Mouse (Mus musculus): ENCODE results near the gene Mospd3. TPM values are rescaled to one million over a fixed set of nuclear protein-coding genes. Genes with fewer than 3 reads are reported as not detected.

The Mospd3 gene
- polyA plus RNA-seq, 1 experiment from 2014 or later: 16.0 TPM

DNA sequence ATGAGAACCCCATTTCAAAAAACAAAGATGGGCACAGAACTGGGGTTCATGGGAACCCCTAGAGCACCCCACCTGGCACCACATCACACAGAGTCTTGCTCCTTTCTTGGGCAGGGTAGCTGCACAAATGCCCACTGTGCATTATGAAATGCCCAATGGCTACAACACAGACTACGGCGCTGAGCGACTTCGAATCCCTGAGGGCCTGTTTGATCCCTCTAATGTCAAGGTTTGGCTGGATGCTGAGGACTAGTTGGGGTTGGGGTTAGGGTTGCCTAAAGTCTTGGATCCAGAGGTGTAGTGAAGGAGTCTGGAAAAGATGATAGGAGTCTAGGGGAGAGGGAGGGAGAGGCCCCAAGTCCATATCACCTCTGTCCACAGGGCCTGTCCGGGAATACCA lies 34.4 kb downstream of the Mospd3 start:
- Histone ChIP-seq H3K4me3 (ENCODE audit: low read depth, low read length) (no peak overlapping the region), H3K36me3 (ENCODE audit: control insufficient read depth, insufficient read depth, low read length) (no peaks in the 10 kb centered on the region), H3K4me2 (no peak overlapping the region), H3K27ac (ENCODE audit: low read depth, low read length) (no peak overlapping the region), H3K9me3 (replicated peaks; ENCODE audit: control insufficient read depth, low read length) (no peaks in the 10 kb centered on the region), H3K4me1 (ENCODE audit: control insufficient read depth, insufficient read depth, low read length) (no peaks in the 10 kb centered on the region), H3K9ac (ENCODE audit: low read depth, low read length) (no peak overlapping the region), H3K27me3 (ENCODE audit: control insufficient read depth, insufficient read depth, low read length) (no peaks in the 10 kb centered on the region)
- WGBS (ENCODE audit: insufficient replicate concordance): 92% methylated on average over 5 of the region's 5 CpGs
- no peak for ATAC-seq (replicated peaks; ENCODE audit: insufficient number of reproducible peaks, low FRiP score, low TSS enrichment)

DNA sequence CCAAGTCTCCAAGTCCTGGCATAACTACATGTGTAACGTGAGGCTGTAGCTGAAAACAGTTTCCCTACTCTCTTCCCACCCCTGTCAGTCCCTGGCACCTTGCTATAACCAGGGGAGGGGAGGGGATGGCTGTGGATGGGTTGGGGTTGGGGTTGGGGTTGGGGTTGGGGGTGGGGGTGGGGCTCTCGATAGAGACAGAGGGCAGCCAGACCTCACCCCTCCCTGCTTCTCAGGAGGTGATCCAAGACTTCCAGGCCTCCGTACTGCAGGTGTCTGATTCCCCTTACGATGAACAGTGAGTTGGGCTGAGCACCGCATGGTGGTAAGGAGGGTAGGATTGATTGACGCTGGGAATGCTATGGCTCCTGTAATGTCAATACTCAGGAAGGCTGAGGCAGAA lies 35.1 kb downstream of the Mospd3 start:
- no peak overlapping the region for H3K9ac ChIP-seq (ENCODE audit: low read depth, low read length)
- H3K4me2 ChIP-seq: no peak overlapping the region
- no peaks in the 10 kb centered on the region for H3K27me3 ChIP-seq (ENCODE audit: control insufficient read depth, insufficient read depth, low read length)
- H3K9me3 ChIP-seq (replicated peaks; ENCODE audit: control insufficient read depth, low read length): no peaks in the 10 kb centered on the region
- 64% methylated on average over 6 of the region's 6 CpGs for WGBS (ENCODE audit: insufficient replicate concordance)
- H3K36me3 ChIP-seq (ENCODE audit: control insufficient read depth, insufficient read depth, low read length): no peaks in the 10 kb centered on the region
- H3K4me1 ChIP-seq (ENCODE audit: control insufficient read depth, insufficient read depth, low read length): no peaks in the 10 kb centered on the region
- no peak overlapping the region for H3K27ac ChIP-seq (ENCODE audit: low read depth, low read length)
- ATAC-seq (replicated peaks; ENCODE audit: insufficient number of reproducible peaks, low FRiP score, low TSS enrichment): no peak
- no peak overlapping the region for H3K4me3 ChIP-seq (ENCODE audit: low read depth, low read length)

DNA sequence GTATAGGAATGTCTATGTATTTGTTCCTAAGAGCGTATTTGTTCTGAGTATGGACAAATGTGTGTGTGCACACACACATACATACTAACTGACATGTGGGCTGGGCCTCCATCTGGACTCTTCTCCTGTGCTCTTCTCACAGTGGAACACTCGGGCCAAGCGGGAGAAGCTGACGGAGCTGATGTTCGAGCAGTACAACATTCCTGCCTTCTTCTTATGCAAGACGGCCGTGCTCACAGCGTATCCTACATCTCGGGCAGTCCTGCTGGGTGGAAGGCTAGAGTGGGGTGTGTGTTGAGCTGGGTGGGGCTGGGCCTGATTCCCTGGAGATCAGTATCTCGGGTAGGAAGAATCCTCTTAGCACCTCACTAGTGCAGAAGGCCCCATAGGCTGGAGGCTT lies 37.9 kb downstream of the Mospd3 start:
- Histone ChIP-seq H3K27ac (ENCODE audit: low read depth, low read length) (no peak overlapping the region), H3K9me3 (replicated peaks; ENCODE audit: control insufficient read depth, low read length) (no peaks in the 10 kb centered on the region), H3K27me3 (ENCODE audit: control insufficient read depth, insufficient read depth, low read length) (no peaks in the 10 kb centered on the region), H3K4me3 (ENCODE audit: low read depth, low read length) (no peak overlapping the region), H3K36me3 (ENCODE audit: control insufficient read depth, insufficient read depth, low read length) (no peaks in the 10 kb centered on the region), H3K4me1 (ENCODE audit: control insufficient read depth, insufficient read depth, low read length) (no peaks in the 10 kb centered on the region), H3K4me2 (no peak overlapping the region), H3K9ac (ENCODE audit: low read depth, low read length) (no peak overlapping the region)
- no peak for ATAC-seq (replicated peaks; ENCODE audit: insufficient number of reproducible peaks, low FRiP score, low TSS enrichment)
- WGBS (ENCODE audit: insufficient replicate concordance): 52% methylated on average over 10 of the region's 10 CpGs

DNA sequence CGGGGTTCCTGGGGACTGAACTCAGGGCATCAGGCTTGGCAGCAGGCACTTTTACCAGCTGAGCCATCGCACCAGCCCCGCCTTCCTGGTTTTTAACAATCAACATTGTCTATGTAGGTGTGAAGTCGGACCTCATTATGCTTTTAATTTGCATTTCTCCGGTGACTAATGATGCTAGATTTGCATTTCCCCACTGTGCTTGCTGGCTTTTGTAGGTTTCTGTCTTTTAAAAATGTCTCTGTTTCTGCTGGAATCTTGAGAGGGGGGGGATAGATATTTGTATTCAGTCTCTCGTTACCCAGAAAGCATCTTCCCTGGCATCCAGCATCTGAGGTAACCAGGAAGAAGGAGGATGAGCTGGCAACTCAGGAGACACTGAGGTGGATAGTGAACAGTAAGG lies 39.3 kb downstream of the Mospd3 start:
- WGBS (ENCODE audit: insufficient replicate concordance): 59% methylated on average over 6 of the region's 6 CpGs
- Histone ChIP-seq H3K27me3 (ENCODE audit: control insufficient read depth, insufficient read depth, low read length) (no peaks in the 10 kb centered on the region), H3K27ac (ENCODE audit: low read depth, low read length) (no peak overlapping the region), H3K36me3 (ENCODE audit: control insufficient read depth, insufficient read depth, low read length) (no peaks in the 10 kb centered on the region), H3K9ac (ENCODE audit: low read depth, low read length) (no peak overlapping the region), H3K4me2 (no peak overlapping the region), H3K9me3 (replicated peaks; ENCODE audit: control insufficient read depth, low read length) (no peaks in the 10 kb centered on the region), H3K4me1 (ENCODE audit: control insufficient read depth, insufficient read depth, low read length) (no peaks in the 10 kb centered on the region), H3K4me3 (ENCODE audit: low read depth, low read length) (no peak overlapping the region)
- ATAC-seq (replicated peaks; ENCODE audit: insufficient number of reproducible peaks, low FRiP score, low TSS enrichment): no peak

DNA sequence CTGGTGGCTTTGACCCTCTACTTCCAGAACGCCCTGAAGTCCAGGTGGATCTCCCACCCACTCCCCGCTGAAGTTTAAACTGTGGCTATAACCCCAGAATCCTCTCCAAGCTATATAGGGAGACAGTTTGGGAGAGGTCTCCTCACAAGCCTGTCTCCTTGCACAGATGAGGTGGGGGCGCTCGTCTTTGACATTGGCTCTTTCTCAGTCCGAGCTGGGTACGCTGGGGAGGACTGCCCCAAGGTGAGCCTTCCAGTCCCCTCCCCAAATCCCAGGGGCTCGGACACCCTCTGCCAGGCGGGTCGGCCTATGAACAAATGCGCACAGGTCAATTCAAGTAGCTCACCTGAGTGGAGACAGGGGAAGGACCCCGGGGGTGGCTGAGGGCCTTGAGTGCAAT lies 47.0 kb downstream of the Mospd3 start:
- 38% methylated on average over 11 of the region's 11 CpGs for WGBS (ENCODE audit: insufficient replicate concordance)
- peak overlapping the region; percentile 50; the same call in 1 of the 2 replicates for H3K4me2 ChIP-seq

DNA sequence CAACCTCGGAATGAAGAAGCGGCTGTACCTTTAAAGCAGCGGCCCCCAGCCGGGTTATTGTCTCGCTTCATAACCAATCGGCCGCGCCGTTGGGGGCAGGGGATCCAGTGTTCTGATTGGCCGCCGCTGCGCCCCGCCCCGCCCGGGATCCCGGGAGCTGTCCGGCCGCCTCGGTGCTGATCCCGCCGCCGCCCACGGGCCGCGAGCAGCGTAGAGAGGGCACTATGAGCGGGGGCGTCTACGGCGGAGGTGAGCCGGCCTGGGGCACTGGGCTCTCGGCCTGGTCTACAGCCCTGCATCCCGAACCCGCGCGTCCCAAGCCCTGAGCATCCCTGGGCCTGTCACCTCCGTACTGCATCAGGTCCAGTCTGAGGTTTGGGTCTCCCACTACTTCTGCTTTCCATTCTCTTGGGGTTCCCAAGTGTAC lies 47.4 kb downstream of the Mospd3 start, which contains the start of gene Actl6b:
TSS of gene Actl6b (plus strand) at position 107 of the 427 bp plus-strand sequence.
- H3K36me3 ChIP-seq (ENCODE audit: control insufficient read depth, insufficient read depth, low read length): no peaks in the 10 kb centered on the region
- WGBS (ENCODE audit: insufficient replicate concordance): under 1% methylated on average over 37 of the region's 37 CpGs
- 0 out of 2 replicates have a peak, but pooled peaks have one; percentile 49 for ATAC-seq (replicated peaks; ENCODE audit: insufficient number of reproducible peaks, low FRiP score, low TSS enrichment)
- no peak within 1 kb of the TSS for H3K9ac ChIP-seq (ENCODE audit: low read depth, low read length)
- H3K27me3 ChIP-seq (ENCODE audit: control insufficient read depth, insufficient read depth, low read length): peaks cover 24% of the 10 kb centered on the region
- peak within 1 kb of the TSS; percentile 18; the same call in 1 of the 2 replicates for H3K4me3 ChIP-seq (ENCODE audit: low read depth, low read length)
- no peaks in the 10 kb centered on the region for H3K4me1 ChIP-seq (ENCODE audit: control insufficient read depth, insufficient read depth, low read length)
- no peaks in the 10 kb centered on the region for H3K9me3 ChIP-seq (replicated peaks; ENCODE audit: control insufficient read depth, low read length)
- H3K4me2 ChIP-seq: peak within 1 kb of the TSS; percentile 50
- H3K27ac ChIP-seq (ENCODE audit: low read depth, low read length): no peak within 1 kb of the TSS

More for the DNA sequence above, 47.0 kb downstream of the Mospd3 start:
- ATAC-seq (replicated peaks; ENCODE audit: insufficient number of reproducible peaks, low FRiP score, low TSS enrichment): no peak
- H3K36me3 ChIP-seq (ENCODE audit: control insufficient read depth, insufficient read depth, low read length): no peaks in the 10 kb centered on the region
- H3K4me3 ChIP-seq (ENCODE audit: low read depth, low read length): 0 out of 2 replicates have a peak overlapping the region, but pooled peaks have one; percentile 18
- no peak overlapping the region for H3K9ac ChIP-seq (ENCODE audit: low read depth, low read length)
- no peaks in the 10 kb centered on the region for H3K9me3 ChIP-seq (replicated peaks; ENCODE audit: control insufficient read depth, low read length)
- H3K27me3 ChIP-seq (ENCODE audit: control insufficient read depth, insufficient read depth, low read length): peaks cover 24% of the 10 kb centered on the region
- no peaks in the 10 kb centered on the region for H3K4me1 ChIP-seq (ENCODE audit: control insufficient read depth, insufficient read depth, low read length)
- no peak overlapping the region for H3K27ac ChIP-seq (ENCODE audit: low read depth, low read length)

DNA sequence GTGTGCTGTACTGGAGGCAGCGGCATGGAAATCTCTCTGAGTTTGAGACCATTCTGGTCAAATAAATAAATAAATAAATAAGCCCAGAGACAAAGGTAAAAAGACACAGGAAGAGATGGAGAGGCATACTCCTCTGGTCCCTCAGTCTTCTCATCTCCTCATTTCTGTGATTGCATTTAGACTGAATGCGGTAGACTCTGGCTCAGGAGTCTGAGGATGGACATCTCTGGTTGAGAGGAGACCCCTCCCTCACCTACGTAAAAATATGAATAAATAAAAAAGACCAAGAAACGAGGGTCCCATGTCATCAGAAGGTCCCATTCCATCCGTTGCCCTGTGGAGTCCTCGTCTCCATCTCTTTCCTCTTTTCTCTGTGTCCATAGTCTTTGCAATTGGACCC lies 47.9 kb downstream of the Mospd3 start:
- no peaks in the 10 kb centered on the region for H3K9me3 ChIP-seq (replicated peaks; ENCODE audit: control insufficient read depth, low read length)
- peaks cover 24% of the 10 kb centered on the region for H3K27me3 ChIP-seq (ENCODE audit: control insufficient read depth, insufficient read depth, low read length)
- H3K4me1 ChIP-seq (ENCODE audit: control insufficient read depth, insufficient read depth, low read length): no peaks in the 10 kb centered on the region
- H3K27ac ChIP-seq (ENCODE audit: low read depth, low read length): no peak overlapping the region
- peak overlapping the region; percentile 50 for H3K4me2 ChIP-seq
- H3K4me3 ChIP-seq (ENCODE audit: low read depth, low read length): peak overlapping the region; percentile 18; the same call in 1 of the 2 replicates
- 32% methylated on average over 6 of the region's 6 CpGs for WGBS (ENCODE audit: insufficient replicate concordance)
- no peak for ATAC-seq (replicated peaks; ENCODE audit: insufficient number of reproducible peaks, low FRiP score, low TSS enrichment)
- no peak overlapping the region for H3K9ac ChIP-seq (ENCODE audit: low read depth, low read length)
- no peaks in the 10 kb centered on the region for H3K36me3 ChIP-seq (ENCODE audit: control insufficient read depth, insufficient read depth, low read length)

DNA sequence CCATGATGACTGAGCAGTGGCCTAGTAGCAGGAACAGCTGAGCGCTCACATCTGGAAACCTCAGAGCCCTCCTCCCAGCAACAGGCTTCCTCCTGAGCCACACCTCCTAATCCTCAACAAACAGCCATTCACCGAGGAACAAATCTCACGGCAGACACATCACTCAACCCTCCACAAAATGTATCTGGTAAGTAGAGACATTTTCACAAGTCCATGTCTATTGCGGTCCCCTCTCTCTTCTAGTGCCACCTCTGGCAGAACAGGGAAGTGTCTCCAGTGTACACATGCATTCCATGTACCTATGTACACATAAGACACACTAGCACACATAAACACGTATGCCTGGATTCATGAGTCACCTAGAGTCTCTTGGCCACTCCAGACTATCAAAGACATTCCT lies 49.7 kb downstream of the Mospd3 start:
- Histone ChIP-seq H3K4me1 (ENCODE audit: control insufficient read depth, insufficient read depth, low read length) (no peaks in the 10 kb centered on the region), H3K36me3 (ENCODE audit: control insufficient read depth, insufficient read depth, low read length) (no peaks in the 10 kb centered on the region), H3K27me3 (ENCODE audit: control insufficient read depth, insufficient read depth, low read length) (peaks cover 24% of the 10 kb centered on the region), H3K4me2 (no peak overlapping the region), H3K27ac (ENCODE audit: low read depth, low read length) (no peak overlapping the region), H3K9ac (ENCODE audit: low read depth, low read length) (no peak overlapping the region), H3K9me3 (replicated peaks; ENCODE audit: control insufficient read depth, low read length) (no peaks in the 10 kb centered on the region), H3K4me3 (ENCODE audit: low read depth, low read length) (no peak overlapping the region)
- ATAC-seq (replicated peaks; ENCODE audit: insufficient number of reproducible peaks, low FRiP score, low TSS enrichment): no peak
- 70% methylated on average over 5 of the region's 5 CpGs for WGBS (ENCODE audit: insufficient replicate concordance)

DNA sequence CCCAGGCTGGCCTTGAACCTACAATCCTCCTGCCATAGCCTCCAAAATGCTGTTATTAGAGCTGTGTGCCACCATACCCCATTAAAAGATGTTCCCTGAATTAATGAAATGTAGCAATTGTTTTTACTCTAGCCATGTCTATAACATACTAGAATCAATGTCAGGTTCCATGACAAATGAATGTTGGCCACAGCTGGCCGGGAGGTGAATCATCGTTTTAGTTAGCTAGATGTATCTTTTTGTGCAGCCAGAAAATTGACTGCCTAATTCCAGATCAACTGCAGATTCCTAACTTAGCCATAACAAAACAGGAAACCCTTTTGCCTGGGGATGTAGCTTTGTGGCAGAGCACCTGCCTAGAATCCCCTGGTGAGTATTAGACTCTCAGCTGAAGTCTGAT lies 51.0 kb downstream of the Mospd3 start:
- Histone ChIP-seq H3K9me3 (replicated peaks; ENCODE audit: control insufficient read depth, low read length) (no peaks in the 10 kb centered on the region), H3K4me1 (ENCODE audit: control insufficient read depth, insufficient read depth, low read length) (no peaks in the 10 kb centered on the region), H3K27ac (ENCODE audit: low read depth, low read length) (no peak overlapping the region), H3K4me2 (no peak overlapping the region), H3K4me3 (ENCODE audit: low read depth, low read length) (no peak overlapping the region), H3K36me3 (ENCODE audit: control insufficient read depth, insufficient read depth, low read length) (no peaks in the 10 kb centered on the region), H3K9ac (ENCODE audit: low read depth, low read length) (no peak overlapping the region), H3K27me3 (ENCODE audit: control insufficient read depth, insufficient read depth, low read length) (peaks cover 20% of the 10 kb centered on the region)
- ATAC-seq (replicated peaks; ENCODE audit: insufficient number of reproducible peaks, low FRiP score, low TSS enrichment): no peak
- WGBS (ENCODE audit: insufficient replicate concordance): 79% methylated on average over 2 of the region's 2 CpGs

Measured in heart, embryonic 11.5 days (tissue).